Mouse (Mus musculus) spleen, adult 2 months (tissue): ENCODE measurements around the gene Ube2s.

Experiments
- CTCF ChIP-seq: fragments of 200-500 bp; IDR thresholded peaks from 2 replicates; pipeline ENCODE4 v1.5.1; 2011; ENCODE audit warnings: mild to moderate bottlenecking, inconsistent platforms; ENCODE audit not compliant: insufficient read depth, insufficient read length, insufficient replicate concordance; ENCODE audit errors: extremely low read depth
- POLR2A ChIP-seq: fragments of 200-500 bp; IDR thresholded peaks from 2 replicates; pipeline ENCODE4 v1.6.1; 2011; ENCODE audit warnings: low read depth, low read length, inconsistent platforms

DNA sequence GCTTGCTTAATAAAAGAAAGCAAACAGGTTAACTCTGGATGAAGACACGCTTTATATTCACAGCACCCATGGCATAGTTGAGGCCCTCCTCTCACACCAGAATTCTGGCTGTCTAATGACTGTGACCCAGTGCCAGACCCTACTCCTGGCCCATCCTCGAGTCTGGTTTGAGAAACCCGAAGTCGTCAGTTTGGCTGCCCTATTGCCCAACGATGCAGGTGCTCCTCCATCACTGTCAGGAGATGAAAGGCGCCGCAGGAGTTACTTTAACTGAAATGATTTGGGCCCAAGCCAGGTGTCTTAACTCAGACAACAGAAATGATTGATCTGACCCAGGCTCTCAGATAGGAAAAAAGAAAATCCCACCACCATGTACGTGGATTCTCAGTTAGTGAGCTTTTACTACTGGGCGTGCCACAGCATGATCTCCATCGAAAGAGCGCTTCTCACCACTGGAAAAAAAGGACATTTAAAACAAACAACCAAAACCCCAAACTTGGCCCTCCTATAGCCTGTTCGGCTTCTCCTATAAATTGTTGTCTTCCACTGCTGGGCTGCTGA, 47.1 kb upstream of the Ube2s start:
- TF ChIP-seq CTCF (no peak), POLR2A (no peak)
